ENCODE assay signal across 8 mouse cellular contexts in genomic region chr16:8539150-8539865, GRCm38 (mm10). TPM values are rescaled to one million over a fixed set of nuclear protein-coding genes. Genes with fewer than 3 reads are reported as not detected.
DNase-seq lines count a peak whose midpoint lies in the region; ATAC-seq lines count a peak whose summit lies in the region.

No protein-coding gene starts in this region.

- 38% methylated on average over 9 of the region's 9 CpGs for WGBS in intestine, embryonic 14.5 days
- 25% methylated on average over 9 of the region's 9 CpGs for WGBS in midbrain, embryonic 13.5 days

- H3K4me3 ChIP-seq in intestine, embryonic 14.5 days (ENCODE audit: low read depth, low read length) = no peak overlapping the region
- H3K4me3 ChIP-seq in midbrain, embryonic 13.5 days (replicated peaks) = no peak overlapping the region

- peak; percentile 53 for DNase-seq in 3T3-L1 (ENCODE audit: low read depth, low spot score)
- DNase-seq in embryo, embryonic 11.5 days (ENCODE audit: low read depth, low spot score) = peak; percentile 68
- DNase-seq in intestine, embryonic 14.5 days (ENCODE audit: low spot score) = no peak
- DNase-seq in thymus, postnatal 0 days (ENCODE audit: low spot score) = no peak
- DNase-seq in urinary bladder, postnatal 36 days (ENCODE audit: low spot score in 2 of 2) = no peak
- DNase-seq in gastrocnemius, postnatal 25 days = no peak
- no peak for DNase-seq in cerebellum, postnatal 36 days

- H3K4me2 ChIP-seq in intestine, embryonic 14.5 days (ENCODE audit: low read length) = no peak overlapping the region
- H3K4me2 ChIP-seq in midbrain, embryonic 13.5 days (replicated peaks) = peak overlapping the region; percentile 27

- no peak overlapping the region for H3K9ac ChIP-seq in intestine, embryonic 14.5 days (ENCODE audit: low read length)
- H3K9ac ChIP-seq in midbrain, embryonic 13.5 days (replicated peaks) = no peak overlapping the region

- no peaks in the 10 kb centered on the region; the same call in 1 of the 2 replicates for H3K36me3 ChIP-seq in intestine, embryonic 14.5 days (ENCODE audit: control insufficient read depth, insufficient read depth, low read length)
- 0 out of 2 replicates have a peak, but pooled peaks cover 2% of the 10 kb centered on the region for H3K36me3 ChIP-seq in midbrain, embryonic 13.5 days

- no peaks in the 10 kb centered on the region for H3K27me3 ChIP-seq in intestine, embryonic 14.5 days (replicated peaks; ENCODE audit: control insufficient read depth, insufficient read depth, low read length)
- H3K27me3 ChIP-seq in midbrain, embryonic 13.5 days = peaks cover 15% of the 10 kb centered on the region

- 0 out of 2 replicates have a peak overlapping the region, but pooled peaks have one; percentile 18 for H3K27ac ChIP-seq in intestine, embryonic 14.5 days (ENCODE audit: low read depth)
- peak overlapping the region; percentile 83 for H3K27ac ChIP-seq in midbrain, embryonic 13.5 days

- ATAC-seq in intestine, embryonic 14.5 days (replicated peaks; ENCODE audit: low FRiP score, low TSS enrichment, low read depth) = peak; percentile 79
- peak; percentile 88 for ATAC-seq in midbrain, embryonic 13.5 days

- H3K9me3 ChIP-seq in intestine, embryonic 14.5 days (ENCODE audit: control insufficient read depth, low read length) = no peaks in the 10 kb centered on the region
- H3K9me3 ChIP-seq in midbrain, embryonic 13.5 days = no peaks in the 10 kb centered on the region

- H3K4me1 ChIP-seq in intestine, embryonic 14.5 days (replicated peaks; ENCODE audit: control insufficient read depth, insufficient read depth, low read length) = peaks cover 5% of the 10 kb centered on the region; the same call in 1 of the 2 replicates
- peaks cover 44% of the 10 kb centered on the region for H3K4me1 ChIP-seq in midbrain, embryonic 13.5 days (replicated peaks)

RNA-seq across cellular contexts. Expression of gene Abat, which starts 26.1 kb away (rescaled TPM):
- polyA plus RNA-seq in intestine, embryonic 14.5 days (2014; fragmentation: Nextera tagmentation; extraction: Ambion mirVana) = 38.7 and 41.6 TPM in 2 replicates
- 55.2 and 61.4 TPM in 2 replicates for polyA plus RNA-seq in midbrain, embryonic 13.5 days (2015; fragmentation: Nextera tagmentation; extraction: Ambion mirVana)
- 9.3 and 13.9 TPM in 2 replicates for polyA plus RNA-seq in thymus, postnatal 0 days (2015; fragmentation: Nextera tagmentation; extraction: Ambion mirVana)
- 1 to 10 TPM; 2.1 to 3.3 TPM for total RNA-seq in gastrocnemius, postnatal 25 days (2021)

Comparison
In these comparisons a context has a peak if more than half of its experiments do, and no peak if none do; other contexts are left out.
1. DNase-seq: peak in 3T3-L1 (single experiment) and embryo, embryonic 11.5 days (single experiment); none in intestine, embryonic 14.5 days (single experiment), thymus, postnatal 0 days (single experiment), urinary bladder, postnatal 36 days (0 of 2), gastrocnemius, postnatal 25 days (single experiment) and cerebellum, postnatal 36 days (0 of 2).